Mouse (Mus musculus): ENCODE data around the gene Sec14l2.

Sec14l2 gene

DNA sequence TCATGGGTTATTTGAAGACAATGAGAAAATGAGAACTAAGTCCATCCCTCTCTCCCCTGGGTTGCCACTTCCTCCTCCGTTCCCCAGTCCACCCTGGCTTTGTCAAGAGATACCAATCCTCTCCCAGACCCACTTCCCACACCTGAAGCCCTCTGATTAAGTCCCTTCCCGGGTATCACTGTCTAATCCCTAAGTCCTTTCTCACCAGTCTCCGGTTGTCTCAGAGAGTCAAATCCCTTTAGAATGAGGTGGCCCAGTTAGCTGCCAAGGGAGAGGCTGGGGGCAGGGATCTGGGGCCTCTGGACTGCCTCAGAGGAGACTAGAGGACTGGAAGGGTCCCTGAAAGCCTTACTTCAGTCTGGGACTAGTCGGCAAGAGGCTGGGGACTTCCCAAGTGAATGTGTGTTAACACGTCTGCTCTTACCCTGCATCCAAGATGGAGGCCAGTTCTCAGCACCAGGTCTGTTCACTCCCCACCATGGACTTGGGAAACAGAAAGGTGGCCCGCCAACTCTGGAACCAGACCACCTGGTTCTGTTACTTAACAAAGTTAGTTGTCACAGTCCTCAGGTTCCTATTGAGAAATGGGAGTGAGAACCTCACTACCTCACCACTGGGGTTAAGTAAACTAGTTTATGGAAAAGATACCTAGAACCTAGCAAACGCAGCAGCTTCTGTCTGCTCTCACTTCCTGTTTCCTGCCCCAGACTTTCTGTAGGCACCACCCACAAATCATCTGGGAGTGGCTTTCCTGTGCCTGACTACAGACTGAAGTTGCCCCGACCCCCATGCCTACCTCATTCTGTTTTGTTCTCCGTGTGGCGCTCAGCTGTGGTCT lies at the start of gene Sec14l2:
Gene Sec14l2 (minus strand): TSS at position 674 of the 838 bp plus-strand sequence.
- no peak for DNase-seq (ENCODE audit: low read depth)

DNA sequence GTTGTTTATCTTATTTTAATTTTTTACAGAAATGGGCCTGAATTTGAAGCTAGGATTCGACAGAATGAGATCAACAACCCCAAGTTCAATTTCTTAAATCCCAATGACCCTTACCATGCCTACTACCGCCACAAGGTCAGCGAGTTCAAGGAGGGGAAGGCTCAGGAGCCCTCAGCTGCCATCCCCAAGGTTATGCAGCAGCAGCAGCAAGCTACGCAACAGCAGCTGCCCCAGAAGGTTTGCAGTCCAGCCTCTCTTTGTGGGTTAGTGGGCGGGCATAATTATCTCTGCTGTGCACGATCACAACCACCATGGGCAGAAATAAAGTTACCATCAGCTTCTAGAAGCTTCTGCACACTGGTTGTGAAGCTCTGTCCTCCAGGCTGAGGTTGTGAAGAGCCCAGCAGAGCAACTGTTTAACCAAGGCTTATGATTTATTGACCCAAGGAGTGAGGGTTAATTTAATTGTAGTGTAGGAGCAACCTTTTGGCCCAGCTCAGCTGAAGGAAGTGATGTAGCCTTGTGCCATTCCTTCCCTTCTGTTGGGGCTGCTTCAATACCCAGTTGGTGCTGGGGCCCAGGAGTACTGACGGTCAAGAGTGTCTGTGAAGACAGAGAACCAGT lies 43.4 kb upstream of the Sec14l2 start:
- DNase-seq (ENCODE audit: low read depth): no peak

DNA sequence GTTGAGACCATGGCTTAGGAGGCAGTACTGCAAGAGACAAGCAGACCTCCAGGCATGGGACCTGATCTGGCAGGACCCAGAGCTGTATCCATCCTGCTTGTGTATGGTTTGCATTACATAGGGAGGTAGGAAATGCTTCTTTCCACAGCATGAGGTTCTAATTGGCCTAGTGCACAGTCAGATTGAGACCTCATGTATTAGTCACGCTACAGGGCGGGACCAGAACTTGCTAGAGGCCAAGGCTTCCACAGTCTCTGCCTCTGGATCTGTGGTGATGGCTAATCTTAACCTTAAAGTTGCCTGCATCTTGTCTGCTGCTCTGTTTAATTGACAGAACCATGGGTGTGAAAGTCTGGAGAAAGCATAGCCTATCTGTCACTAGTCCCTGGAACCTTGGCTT lies 41.5 kb upstream of the Sec14l2 start:
- no peak for DNase-seq (ENCODE audit: low read depth)

DNA sequence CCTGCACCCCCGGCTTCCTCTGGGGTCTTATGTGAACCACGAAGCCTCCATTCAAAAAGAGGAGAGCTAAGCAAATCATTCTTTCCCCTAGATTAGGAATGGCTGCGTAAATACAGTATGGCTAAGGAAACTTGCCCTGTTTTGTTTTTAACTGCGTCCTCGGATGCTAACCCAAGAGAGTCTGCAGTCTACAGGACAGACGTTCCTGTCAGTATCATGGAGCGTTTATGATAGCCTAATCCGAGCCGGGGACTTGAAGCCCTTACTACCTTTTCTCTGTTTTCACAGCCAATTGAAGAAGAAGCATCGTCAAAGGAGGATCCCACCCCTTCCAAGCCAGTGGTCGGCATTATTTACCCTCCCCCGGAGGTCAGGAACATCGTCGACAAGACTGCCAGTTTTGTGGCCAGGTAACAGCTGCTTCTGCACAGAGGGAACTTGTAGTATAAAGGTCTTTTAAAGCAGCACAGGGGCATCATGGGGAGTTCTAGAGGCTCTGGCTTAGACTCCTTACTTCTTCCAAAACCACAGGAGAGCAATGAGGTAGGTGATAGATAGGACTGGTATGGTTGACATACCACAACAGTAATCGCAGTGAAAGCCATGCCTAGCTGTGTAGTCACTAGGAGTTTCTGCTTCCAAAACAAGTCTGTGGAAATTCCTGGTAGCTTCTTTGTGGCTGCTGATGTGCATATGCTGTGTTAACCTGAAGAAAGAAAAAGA lies 37.7 kb upstream of the Sec14l2 start:
- peak; percentile 11 for DNase-seq (ENCODE audit: low read depth)

DNA sequence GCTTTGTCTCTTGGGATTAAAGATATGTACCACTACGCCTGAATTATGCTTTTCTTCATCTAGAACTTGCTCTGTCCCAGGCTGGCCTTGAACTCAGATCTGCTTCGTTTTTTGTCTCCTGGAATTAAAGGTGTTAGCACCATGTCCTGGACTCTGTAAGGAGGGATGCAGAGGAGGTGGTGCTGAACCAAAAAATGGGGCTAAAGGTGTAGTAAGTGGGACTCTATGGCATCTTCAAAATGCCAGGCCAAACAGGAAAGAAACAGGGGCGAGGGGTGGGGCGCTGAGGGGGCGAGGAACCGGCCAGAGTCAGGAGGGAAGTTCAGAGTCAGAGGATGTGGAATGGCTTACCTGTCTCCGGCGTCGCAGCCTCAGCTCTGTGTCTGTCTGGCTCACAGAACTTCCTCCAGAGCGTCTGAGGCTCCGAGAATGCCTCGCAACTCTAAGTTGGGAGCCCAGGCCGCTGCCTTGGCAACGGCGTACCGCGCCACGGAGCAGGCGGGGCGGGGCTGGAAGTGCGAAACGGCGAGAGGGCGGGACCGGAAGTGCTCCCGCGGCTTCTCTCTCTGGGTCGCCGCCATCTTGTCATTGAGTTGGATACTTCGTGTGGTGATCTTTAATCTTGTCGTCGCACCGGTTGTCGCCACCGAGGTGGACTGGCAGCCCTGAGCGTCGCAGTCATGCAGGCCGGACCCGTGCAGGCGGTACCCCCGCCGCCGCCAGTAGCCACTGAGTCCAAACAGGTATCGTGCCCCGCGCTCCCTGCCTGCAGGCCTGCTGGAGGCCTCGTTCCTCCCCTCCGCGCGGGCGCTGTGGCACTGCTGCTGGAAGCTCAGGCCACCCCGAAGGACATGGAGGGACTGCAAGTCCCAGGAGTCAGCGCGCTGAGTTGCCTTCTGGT lies 36.8 kb upstream of the Sec14l2 start, which contains the start of the genes Ccdc157 and Sf3a1:
Gene Ccdc157 (minus strand): TSS at position 486 of the 901 bp plus-strand sequence.
Gene Sf3a1 (plus strand): TSS at position 543 of the 901 bp plus-strand sequence.
- DNase-seq (ENCODE audit: low read depth): peak; percentile 86

DNA sequence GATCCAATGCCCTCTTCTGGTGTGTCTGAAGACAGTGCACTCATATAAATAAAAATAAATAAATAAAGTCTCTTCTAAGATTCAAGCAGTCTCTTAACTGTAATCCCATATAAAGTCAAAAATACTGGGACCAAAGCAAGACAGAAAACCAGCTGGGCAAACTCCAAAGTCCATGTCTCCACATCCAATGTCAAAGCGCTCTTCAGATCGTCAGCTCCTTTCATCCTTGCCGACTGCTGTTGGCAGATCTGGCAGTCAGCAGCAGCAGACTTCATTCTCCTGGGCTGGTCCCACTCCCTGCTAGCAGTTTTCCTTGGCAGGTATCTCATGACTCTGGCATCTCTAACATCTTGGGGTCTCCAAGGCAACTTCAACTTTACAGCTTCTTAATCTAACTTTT lies 35.5 kb upstream of the Sec14l2 start:
- DNase-seq (ENCODE audit: low read depth): no peak

DNA sequence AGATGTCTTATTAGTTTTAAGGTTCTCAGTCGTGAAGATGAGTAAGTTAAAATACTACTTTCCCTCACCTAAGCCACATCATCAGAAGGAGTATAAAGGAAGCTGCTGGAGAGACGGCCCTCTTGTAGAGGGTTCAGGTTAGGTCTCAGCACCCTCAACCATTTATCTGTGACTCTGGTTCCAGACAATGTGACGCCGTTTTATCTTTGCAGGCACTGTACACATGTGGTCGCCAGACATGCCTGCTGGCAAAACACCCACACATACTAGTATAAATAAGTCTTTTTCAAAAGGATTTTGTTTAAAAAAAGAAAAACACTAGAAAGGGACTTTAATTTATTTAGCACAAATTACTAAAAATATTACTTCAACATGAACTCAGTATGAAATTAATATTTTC lies 32.4 kb upstream of the Sec14l2 start:
- no peak for DNase-seq (ENCODE audit: low read depth)

DNA sequence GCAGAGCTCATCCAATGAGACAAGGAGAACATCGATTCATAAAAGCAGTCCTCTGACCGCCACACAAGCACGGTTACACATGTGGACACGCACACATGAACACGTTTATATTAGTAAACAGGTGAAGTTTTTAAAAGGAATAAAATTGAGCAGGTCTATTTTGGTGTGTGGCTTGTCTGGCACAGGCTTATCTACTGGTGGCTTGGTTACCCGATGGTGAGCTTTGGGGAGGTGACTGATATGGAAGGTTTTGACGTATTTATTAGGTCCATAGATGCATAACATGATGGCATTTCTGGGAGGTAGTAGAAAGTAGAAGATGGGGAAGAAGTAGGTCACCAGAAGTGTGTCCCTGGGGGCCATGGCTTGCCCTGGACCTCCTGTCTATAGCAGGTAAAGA lies 30.5 kb upstream of the Sec14l2 start:
- no peak for DNase-seq (ENCODE audit: low read depth)

DNA sequence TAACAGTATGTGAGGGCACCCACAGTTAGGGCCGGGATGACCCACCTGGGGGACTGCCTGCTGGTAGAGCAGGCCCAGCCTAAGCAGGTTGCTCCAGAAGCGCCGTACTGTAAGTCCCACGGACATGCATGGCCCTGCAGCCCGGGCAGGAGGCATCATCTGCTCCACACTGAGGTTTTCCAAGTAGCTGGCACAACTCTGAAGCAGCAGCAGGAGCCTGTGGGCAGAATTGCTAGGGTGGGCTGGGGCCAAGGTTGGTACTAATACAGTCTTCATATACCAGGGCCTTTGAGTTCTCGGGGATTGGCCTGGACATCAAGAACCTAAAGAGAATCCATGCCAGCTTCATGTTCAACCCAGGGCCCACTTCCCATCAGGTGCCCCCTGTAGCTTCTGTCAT lies 26.7 kb upstream of the Sec14l2 start:
- no peak for DNase-seq (ENCODE audit: low read depth)

DNA sequence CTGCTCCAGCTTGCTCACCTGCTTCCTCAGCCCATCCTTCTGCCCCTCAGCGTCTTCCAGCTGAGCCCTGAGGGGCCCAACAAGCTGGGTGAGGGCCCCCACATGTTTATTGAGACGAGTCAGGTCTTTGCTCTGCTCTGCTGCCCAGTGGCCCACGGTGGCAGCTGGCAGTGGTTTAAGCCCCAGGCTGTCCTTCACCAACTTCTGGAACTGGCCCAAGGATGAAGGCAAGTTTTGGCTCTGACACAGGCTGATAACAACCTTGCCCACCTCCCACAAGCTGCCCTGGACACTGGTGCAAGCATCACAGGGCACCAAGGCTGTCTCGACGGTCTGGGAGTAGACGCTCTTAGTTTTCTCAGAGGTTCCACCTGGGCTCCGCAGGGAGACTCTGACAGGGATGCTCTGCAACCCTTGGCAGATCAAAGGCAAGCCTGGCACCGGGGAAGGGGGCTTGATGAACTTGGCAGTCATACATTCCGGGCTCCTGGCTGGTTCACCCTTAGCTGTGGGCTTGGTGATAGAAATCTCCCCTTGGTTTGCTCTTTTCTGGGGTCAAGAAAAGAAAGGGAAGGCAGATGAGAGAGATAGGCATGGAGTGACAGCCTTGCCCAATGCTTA lies 25.4 kb upstream of the Sec14l2 start:
- DNase-seq (ENCODE audit: low read depth): no peak

DNA sequence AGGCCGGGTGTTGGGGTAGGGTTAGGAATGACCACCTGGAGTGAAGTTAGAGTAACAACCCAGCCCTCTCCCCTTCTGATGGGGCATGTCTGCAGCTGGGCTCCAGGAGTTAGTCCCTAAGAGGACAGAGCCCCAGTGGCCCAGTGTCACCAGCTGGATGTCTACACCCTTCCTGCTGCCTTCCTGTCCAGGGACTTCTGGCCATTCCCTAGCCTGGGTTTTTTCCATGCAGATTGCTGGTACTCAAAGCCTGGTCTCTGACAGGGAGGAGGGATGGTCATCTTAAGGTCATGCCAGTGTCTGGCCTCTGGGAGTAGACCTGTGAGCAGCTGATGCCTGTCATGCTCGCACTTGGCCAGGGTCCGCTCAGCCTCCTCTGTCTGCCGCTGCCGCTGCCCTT lies 24.9 kb upstream of the Sec14l2 start:
- DNase-seq (ENCODE audit: low read depth): no peak

DNA sequence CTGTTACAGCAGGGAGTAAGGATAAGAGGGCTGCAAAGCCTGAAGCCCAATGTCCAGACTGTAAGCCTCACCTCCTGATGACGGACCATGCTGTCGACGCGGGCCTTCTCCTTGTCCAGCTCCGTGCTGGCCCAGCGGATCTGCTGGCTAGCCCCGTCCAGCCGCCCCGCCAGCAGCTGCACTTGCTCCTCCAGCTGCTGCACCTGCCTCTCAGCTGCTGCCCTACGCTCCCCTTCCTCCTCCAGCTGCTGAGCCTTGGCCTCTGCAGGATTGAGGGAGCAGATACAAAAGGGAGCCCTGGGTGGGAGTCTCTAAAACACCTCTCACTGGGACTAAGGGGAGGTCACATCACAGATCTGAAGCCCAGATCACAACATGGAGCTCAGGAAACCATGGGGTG lies 23.9 kb upstream of the Sec14l2 start:
- DNase-seq (ENCODE audit: low read depth): no peak

DNA sequence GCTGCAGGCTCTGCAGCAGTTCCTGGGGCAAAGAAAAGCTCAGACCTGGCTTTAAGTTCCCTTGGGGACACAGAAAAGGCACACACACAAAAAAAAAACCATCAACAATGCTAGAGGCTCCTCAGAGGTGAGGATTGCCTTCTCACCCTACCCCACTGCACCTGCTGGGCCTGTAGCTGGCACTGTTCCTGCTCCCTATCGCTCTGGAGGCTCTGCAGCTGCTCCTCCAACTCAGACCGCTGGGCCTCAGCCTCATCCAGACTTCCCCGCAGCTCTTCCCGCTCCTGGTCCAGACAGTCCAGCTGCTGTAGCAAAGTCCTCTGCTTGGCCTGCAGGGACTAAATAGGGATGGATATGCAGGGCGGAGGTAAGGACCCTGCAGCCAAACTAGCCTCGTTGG lies 23.2 kb upstream of the Sec14l2 start:
- DNase-seq (ENCODE audit: low read depth): no peak

DNA sequence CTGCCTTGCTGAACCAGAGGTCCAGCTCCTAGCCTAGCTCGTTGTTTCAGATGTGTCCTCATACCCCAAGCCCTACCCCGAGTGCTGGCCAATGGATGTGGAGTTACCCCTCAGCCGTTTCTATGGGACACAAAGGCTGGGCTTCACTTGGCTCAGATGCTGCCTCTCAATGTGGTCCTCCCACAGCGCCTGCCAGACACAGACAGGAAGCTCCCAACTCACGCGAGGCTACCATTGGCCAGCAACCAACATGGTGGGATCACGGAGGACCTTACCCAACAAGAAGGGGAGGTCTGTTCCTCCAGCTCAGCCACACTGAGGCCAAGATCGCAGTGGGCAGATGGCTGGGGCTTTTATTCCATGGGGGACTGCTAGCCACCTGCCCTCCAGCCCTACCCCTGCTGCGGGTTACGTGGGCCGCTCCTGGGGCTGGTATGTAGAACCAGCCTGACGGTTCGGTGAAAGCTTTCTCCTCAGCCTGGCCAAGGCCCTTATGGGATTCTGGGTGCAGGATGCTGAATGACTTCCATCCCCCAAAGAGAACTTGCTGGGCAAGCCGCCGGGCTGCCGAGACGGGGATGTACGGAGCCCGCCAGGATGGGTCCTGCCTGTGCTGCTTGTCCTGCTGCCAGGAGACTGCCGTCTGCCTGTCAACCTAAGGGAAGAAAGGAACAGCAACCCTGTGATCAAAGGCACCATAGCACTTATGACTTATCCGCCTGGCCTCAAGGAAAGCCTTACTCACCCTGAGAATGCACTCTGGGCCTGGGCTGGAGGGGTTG lies 20.3 kb upstream of the Sec14l2 start:
- no peak for DNase-seq (ENCODE audit: low read depth)

DNA sequence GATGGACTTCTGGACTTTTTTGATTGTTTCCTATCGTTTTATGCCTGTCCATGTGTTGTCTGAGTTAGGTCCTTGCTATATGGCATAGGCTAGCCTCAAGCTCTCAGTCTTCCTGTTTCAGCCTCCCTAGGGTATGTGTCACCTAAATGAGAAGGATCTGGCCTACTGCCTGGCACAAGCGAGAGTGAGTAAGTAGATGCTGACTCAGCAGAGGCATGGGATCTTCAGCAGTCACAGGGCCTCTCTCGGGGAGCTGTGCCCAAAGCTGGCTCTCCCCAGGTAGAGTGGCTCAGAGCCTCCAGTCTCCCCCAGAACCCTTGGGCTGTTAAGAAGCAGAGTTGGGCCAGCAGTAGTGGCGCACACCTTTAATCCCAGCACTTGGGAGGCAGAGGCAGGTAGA lies 19.1 kb upstream of the Sec14l2 start:
- DNase-seq (ENCODE audit: low read depth): no peak

DNA sequence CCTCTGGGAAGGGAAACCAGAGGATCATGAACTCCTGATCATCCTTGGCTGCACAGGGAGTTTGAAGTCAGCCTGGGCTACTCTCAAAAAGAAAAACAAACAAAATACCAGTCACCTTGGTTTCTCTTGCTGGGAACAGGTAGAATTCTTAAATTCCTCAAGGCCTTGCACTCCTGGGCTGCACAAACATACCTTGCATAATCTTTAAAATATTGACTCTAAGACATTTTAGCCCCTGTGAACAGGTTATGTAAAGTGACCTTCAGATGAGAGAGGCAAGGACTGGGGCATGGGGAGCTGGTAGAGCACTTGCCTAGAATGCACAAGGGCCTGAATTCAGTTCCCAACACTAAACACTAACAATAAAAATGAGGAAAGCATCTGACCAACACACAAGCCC lies 18.3 kb upstream of the Sec14l2 start:
- DNase-seq (ENCODE audit: low read depth): no peak

DNA sequence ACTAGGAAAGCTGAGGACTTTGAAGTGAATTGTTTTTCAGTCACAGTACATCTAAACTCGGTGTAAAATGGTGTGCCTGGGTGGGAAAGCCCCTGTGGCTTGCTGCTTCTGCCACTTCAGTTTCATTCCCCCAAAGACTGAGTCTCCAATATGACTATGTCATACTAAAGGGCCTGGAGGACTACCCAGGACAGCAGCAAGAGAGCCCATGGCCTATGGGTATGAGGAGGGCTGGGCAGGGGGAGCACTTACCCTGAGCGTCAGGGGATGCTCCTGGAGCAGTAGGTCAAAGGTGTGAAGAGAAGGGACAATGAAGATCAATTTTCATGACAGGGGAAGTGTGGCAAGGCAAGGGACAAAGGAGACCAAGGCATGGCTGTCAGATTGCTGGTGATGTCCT lies 15.7 kb upstream of the Sec14l2 start:
- no peak for DNase-seq (ENCODE audit: low read depth)

DNA sequence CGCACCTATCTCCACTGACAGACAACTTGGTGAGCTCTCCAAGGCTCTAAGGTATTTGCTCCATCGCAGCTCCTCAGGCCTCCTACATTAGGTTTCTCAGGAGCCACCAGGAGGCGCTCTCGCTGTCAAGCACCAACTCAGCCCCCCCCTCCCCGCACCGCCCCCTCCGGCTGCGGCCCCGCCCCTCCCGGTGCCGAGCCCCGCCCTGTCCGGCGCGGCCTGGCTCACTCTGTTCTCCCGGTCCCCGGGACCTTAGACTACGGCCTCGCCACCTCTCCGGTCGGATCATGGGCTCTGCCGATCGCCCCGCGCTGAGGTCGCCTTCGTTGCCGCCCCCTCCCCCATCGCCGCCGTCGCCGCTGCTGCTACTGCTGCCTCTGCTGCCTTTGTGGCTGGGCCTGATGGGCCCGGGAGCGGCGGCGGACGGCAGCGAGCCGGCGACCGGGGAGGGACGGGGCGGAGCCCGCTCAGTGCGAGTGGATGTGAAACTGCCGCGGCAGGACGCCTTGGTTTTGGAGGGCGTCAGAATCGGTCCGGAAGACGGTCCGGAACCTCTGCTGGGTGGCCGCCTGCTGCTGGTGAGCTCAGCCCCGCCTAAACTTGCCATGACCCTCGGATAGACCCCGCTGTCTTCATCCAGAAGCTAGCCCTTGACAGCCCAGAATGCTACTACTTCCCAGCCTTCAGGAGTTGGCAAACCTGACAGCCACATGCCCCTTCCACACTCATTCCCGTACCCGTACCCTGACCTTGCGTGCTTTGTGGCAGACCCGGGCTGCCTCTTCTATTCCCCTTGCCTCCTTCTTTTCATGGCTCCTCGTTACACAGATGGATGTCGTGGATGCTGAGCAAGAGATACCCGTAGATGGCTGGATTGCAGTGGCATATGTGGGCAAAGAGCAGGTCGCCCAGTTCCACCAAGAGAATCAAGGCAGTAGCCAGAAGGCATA lies 12.0 kb upstream of the Sec14l2 start, which contains the start of gene Rnf215:
Gene Rnf215 (plus strand): TSS at position 217 of the 950 bp plus-strand sequence.
- peak; percentile 89 for DNase-seq (ENCODE audit: low read depth)

DNA sequence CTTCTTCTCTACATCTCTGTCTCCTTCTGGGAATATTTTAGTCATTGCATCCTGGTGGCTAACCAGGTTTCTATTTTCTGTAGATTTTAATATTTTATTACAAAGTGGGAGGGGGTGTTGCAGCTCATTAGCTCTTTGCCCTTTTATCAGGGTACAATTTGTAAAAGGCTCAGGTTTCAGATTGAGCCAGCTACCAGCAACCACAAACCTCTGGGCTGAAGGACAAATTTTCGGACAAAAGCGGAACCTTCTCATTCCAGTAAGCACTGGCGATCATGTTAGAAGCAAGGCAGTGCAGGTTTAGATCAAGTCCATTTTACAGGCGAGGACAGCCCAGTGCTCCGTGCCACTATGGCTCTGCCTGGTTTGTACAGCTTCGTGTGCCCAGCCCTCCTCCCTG lies 11.2 kb upstream of the Sec14l2 start:
- DNase-seq (ENCODE audit: low read depth): no peak

All from c-Kit-positive CD71-positive TER-119-negative erythroid progenitor cells, embryonic 14.5 days (primary cell).